Comparison of ENCODE assay signal across 8 mouse cellular contexts in genomic region chr2:129800904-129801230, GRCm38 (mm10). TPM values are rescaled to one million over a fixed set of nuclear protein-coding genes. Genes with fewer than 3 reads are reported as not detected.
A peak's percentile ranks its signal among the peaks of the same experiment; 100 is the strongest.
DNase-seq lines count a peak whose midpoint lies in the region; ATAC-seq and TF ChIP-seq lines count a peak whose summit lies in the region.

No protein-coding gene starts in this region.

- WGBS in forebrain, embryonic 11.5 days = 0% methylated on average over 31 of the region's 32 CpGs
- WGBS in limb, embryonic 11.5 days = 1% methylated on average over 30 of the region's 32 CpGs
- WGBS in small intestine, adult 2 months = under 1% methylated on average over 32 of the region's 32 CpGs

- no peak for DNase-seq in forebrain, embryonic 11.5 days (ENCODE audit: low spot score)
- DNase-seq in limb, embryonic 11.5 days (ENCODE audit: low spot score) = no peak
- no peak for DNase-seq in yolk sac, embryonic 10.5 days (ENCODE audit: low spot score)
- DNase-seq in c-Kit-positive CD71-positive TER-119-positive erythroid progenitor cells, embryonic 14.5 days (ENCODE audit: low spot score) = no peak
- DNase-seq in kidney, adult 8-10 months = no peak

- peak overlapping the region; percentile 96 for H3K27ac ChIP-seq in forebrain, embryonic 11.5 days (ENCODE audit: low read depth, low read length)
- H3K27ac ChIP-seq in limb, embryonic 11.5 days (replicated peaks; ENCODE audit: low read depth, low read length) = peak overlapping the region; percentile 95
- H3K27ac ChIP-seq in small intestine, adult 2 months (ENCODE audit: insufficient read depth, low read depth, low read length) = peak overlapping the region; percentile 94

- no peaks in the 10 kb centered on the region for H3K9me3 ChIP-seq in megakaryocyte, embryonic 14.5 days
- H3K9me3 ChIP-seq in forebrain, embryonic 11.5 days (ENCODE audit: control insufficient read depth, low read length) = no peaks in the 10 kb centered on the region
- no peaks in the 10 kb centered on the region for H3K9me3 ChIP-seq in limb, embryonic 11.5 days (ENCODE audit: control insufficient read depth, low read length)

- H3K4me3 ChIP-seq in megakaryocyte, embryonic 14.5 days (replicated peaks) = peak overlapping the region; percentile 95
- H3K4me3 ChIP-seq in forebrain, embryonic 11.5 days (ENCODE audit: low read depth, low read length) = peak overlapping the region; percentile 92
- peak overlapping the region; percentile 98 for H3K4me3 ChIP-seq in limb, embryonic 11.5 days (ENCODE audit: low read depth, low read length)
- H3K4me3 ChIP-seq in small intestine, adult 2 months (ENCODE audit: low read depth, low read length) = peak overlapping the region; percentile 92

- peak overlapping the region; percentile 93 for H3K9ac ChIP-seq in forebrain, embryonic 11.5 days (ENCODE audit: low read length)
- H3K9ac ChIP-seq in limb, embryonic 11.5 days (ENCODE audit: low read length) = peak overlapping the region; percentile 91

- H3K36me3 ChIP-seq in megakaryocyte, embryonic 14.5 days (replicated peaks; ENCODE audit: low read length) = peaks cover 35% of the 10 kb centered on the region
- H3K36me3 ChIP-seq in forebrain, embryonic 11.5 days (ENCODE audit: control insufficient read depth, insufficient read depth, low read length) = no peaks in the 10 kb centered on the region; the same call in 1 of the 2 replicates
- no peaks in the 10 kb centered on the region; the same call in none of the 2 replicates for H3K36me3 ChIP-seq in limb, embryonic 11.5 days (ENCODE audit: control insufficient read depth, insufficient read depth, low read length)
- peaks cover 7% of the 10 kb centered on the region; the same call in 1 of the 2 replicates for H3K36me3 ChIP-seq in small intestine, adult 2 months (ENCODE audit: control insufficient read depth, insufficient read depth, low read length)

- no peaks in the 10 kb centered on the region for H3K27me3 ChIP-seq in megakaryocyte, embryonic 14.5 days (replicated peaks)
- H3K27me3 ChIP-seq in forebrain, embryonic 11.5 days (ENCODE audit: control insufficient read depth, insufficient read depth, low read length) = no peaks in the 10 kb centered on the region
- H3K27me3 ChIP-seq in limb, embryonic 11.5 days (ENCODE audit: control insufficient read depth, insufficient read depth, low read length) = no peaks in the 10 kb centered on the region
- no peaks in the 10 kb centered on the region for H3K27me3 ChIP-seq in small intestine, adult 2 months (ENCODE audit: control insufficient read depth, insufficient read depth, low read length)

- TF ChIP-seq POLR2A in small intestine, adult 2 months (IDR thresholded peaks at IDR 0.05; ENCODE audit: low read depth, low read length) = peak; percentile 36; the same call in 1 of the 2 replicates

- H3K4me1 ChIP-seq in megakaryocyte, embryonic 14.5 days = peaks cover 38% of the 10 kb centered on the region
- peaks cover 5% of the 10 kb centered on the region for H3K4me1 ChIP-seq in forebrain, embryonic 11.5 days (replicated peaks; ENCODE audit: control insufficient read depth, insufficient read depth, low read length)
- peaks cover 13% of the 10 kb centered on the region for H3K4me1 ChIP-seq in limb, embryonic 11.5 days (ENCODE audit: control insufficient read depth, insufficient read depth, low read length)
- peaks cover 9% of the 10 kb centered on the region; the same call in 1 of the 2 replicates for H3K4me1 ChIP-seq in small intestine, adult 2 months (ENCODE audit: control insufficient read depth, insufficient read depth, insufficient read length, low read length)

- ATAC-seq in megakaryocyte, adult 5-6 weeks (ENCODE audit: poor library complexity, severe bottlenecking) = no peak; the same call in 1 of the 2 replicates
- ATAC-seq in forebrain, embryonic 11.5 days (replicated peaks; ENCODE audit: low FRiP score) = peak; percentile 53
- ATAC-seq in limb, embryonic 11.5 days (ENCODE audit: insufficient number of reproducible peaks, low FRiP score, low TSS enrichment, low read depth) = peak; percentile 65

- peak overlapping the region; percentile 80 for H3K4me2 ChIP-seq in forebrain, embryonic 11.5 days (ENCODE audit: low read depth, low read length, severe bottlenecking)
- peak overlapping the region; percentile 83 for H3K4me2 ChIP-seq in limb, embryonic 11.5 days (ENCODE audit: low read depth, severe bottlenecking)

- no peak for TF ChIP-seq CTCF in small intestine, adult 2 months (IDR thresholded peaks at IDR 0.05; ENCODE audit: extremely low read depth, insufficient read length, insufficient replicate concordance, low read depth, low read length)

RNA-seq across cellular contexts. Expression of gene Stk35, which starts 0.6 kb away (rescaled TPM):
- 1.8 and 4.7 TPM in 2 replicates for polyA plus RNA-seq in megakaryocyte, embryonic 14.5 days (2012; ENCODE audit: insufficient read depth, low replicate concordance)
- total RNA-seq in megakaryocyte, adult 5-6 weeks (2015) = 16.8 and 18.7 TPM in 2 replicates
- total RNA-seq in megakaryocyte, adult 5-6 weeks (2017) = 6.5 and 10.9 TPM in 2 replicates
- polyA plus RNA-seq in forebrain, embryonic 11.5 days (2014; fragmentation: Nextera tagmentation; extraction: Ambion mirVana) = 20.4 and 21.9 TPM in 2 replicates
- polyA plus RNA-seq in limb, embryonic 11.5 days (2014; fragmentation: Nextera tagmentation; extraction: Ambion mirVana) = 20.5 and 21.1 TPM in 2 replicates
- polyA plus RNA-seq in small intestine, adult 2 months (2012; rRNA removed) = 9.2 and 16.7 TPM in 2 replicates
